Mouse (Mus musculus): ENCODE measurements around the gene Maip1. TPM values are rescaled to one million over a fixed set of nuclear protein-coding genes. Genes with fewer than 3 reads are reported as not detected.

Gene Maip1
- polyA plus RNA-seq, 1 experiment from 2014 or later: 24.7 TPM

GRCm38 (mm10) chr1:57436408-57436807, 30.3 kb downstream of the Maip1 start:
- Histone ChIP-seq H3K9ac (ENCODE audit: low read depth, low read length) (0 out of 2 replicates have a peak overlapping the region, but pooled peaks have one; percentile 36), H3K4me1 (replicated peaks; ENCODE audit: insufficient read depth, low read length) (no peaks in the 10 kb centered on the region; the same call in 1 of the 2 replicates), H3K9me3 (replicated peaks; ENCODE audit: low read length) (no peaks in the 10 kb centered on the region), H3K4me2 (ENCODE audit: low read length) (peak overlapping the region; percentile 53), H3K27ac (peak overlapping the region; percentile 72), H3K27me3 (ENCODE audit: insufficient read depth, low read length) (no peaks in the 10 kb centered on the region), H3K36me3 (ENCODE audit: insufficient read depth, low read length) (no peaks in the 10 kb centered on the region), H3K4me3 (replicated peaks; ENCODE audit: low read depth, low read length) (peak overlapping the region; percentile 27)
- DNase-seq (ENCODE audit: low spot score) (peak; percentile 82), ATAC-seq (replicated peaks; ENCODE audit: low FRiP score, low read depth) (no peak)
- TF ChIP-seq CTCF (IDR thresholded peaks at IDR 0.05; ENCODE audit: low read depth): no peak
- WGBS: 23% methylated on average over 9 of the region's 9 CpGs

GRCm38 (mm10) chr1:57436954-57437353, 30.8 kb downstream of the Maip1 start:
- H3K4me2 ChIP-seq (ENCODE audit: low read length): peak overlapping the region; percentile 53
- no peaks in the 10 kb centered on the region for H3K36me3 ChIP-seq (ENCODE audit: insufficient read depth, low read length)
- no peaks in the 10 kb centered on the region for H3K9me3 ChIP-seq (replicated peaks; ENCODE audit: low read length)
- peak overlapping the region; percentile 72 for H3K27ac ChIP-seq
- ATAC-seq (replicated peaks; ENCODE audit: low FRiP score, low read depth) (0 out of 2 replicates have a peak, but pooled peaks have one; percentile 10), DNase-seq (ENCODE audit: low spot score) (peak; percentile 83)
- 0 out of 2 replicates have a peak overlapping the region, but pooled peaks have one; percentile 36 for H3K9ac ChIP-seq (ENCODE audit: low read depth, low read length)
- no peaks in the 10 kb centered on the region for H3K27me3 ChIP-seq (ENCODE audit: insufficient read depth, low read length)
- peak overlapping the region; percentile 27 for H3K4me3 ChIP-seq (replicated peaks; ENCODE audit: low read depth, low read length)
- H3K4me1 ChIP-seq (replicated peaks; ENCODE audit: insufficient read depth, low read length): no peaks in the 10 kb centered on the region; the same call in 1 of the 2 replicates
- no peak for TF ChIP-seq CTCF (IDR thresholded peaks at IDR 0.05; ENCODE audit: low read depth)
- WGBS: 10% methylated on average over 9 of the region's 9 CpGs

- TF ChIP-seq CTCF (IDR thresholded peaks at IDR 0.05; ENCODE audit: low read depth): no peak
- Histone ChIP-seq H3K9ac (ENCODE audit: low read depth, low read length) (no peak overlapping the region), H3K36me3 (ENCODE audit: insufficient read depth, low read length) (no peaks in the 10 kb centered on the region), H3K4me1 (replicated peaks; ENCODE audit: insufficient read depth, low read length) (no peaks in the 10 kb centered on the region; the same call in 1 of the 2 replicates), H3K27ac (no peak overlapping the region), H3K4me3 (replicated peaks; ENCODE audit: low read depth, low read length) (no peak overlapping the region), H3K4me2 (ENCODE audit: low read length) (no peak overlapping the region), H3K9me3 (replicated peaks; ENCODE audit: low read length) (no peaks in the 10 kb centered on the region), H3K27me3 (ENCODE audit: insufficient read depth, low read length) (no peaks in the 10 kb centered on the region)
- DNase-seq (ENCODE audit: low spot score): no peak
- no peak for ATAC-seq (replicated peaks; ENCODE audit: low FRiP score, low read depth)
- WGBS: 78% methylated on average over 6 of the region's 6 CpGs
Observed at GRCm38 (mm10) chr1:57439026-57439425, 32.9 kb downstream of the Maip1 start.

DNA sequence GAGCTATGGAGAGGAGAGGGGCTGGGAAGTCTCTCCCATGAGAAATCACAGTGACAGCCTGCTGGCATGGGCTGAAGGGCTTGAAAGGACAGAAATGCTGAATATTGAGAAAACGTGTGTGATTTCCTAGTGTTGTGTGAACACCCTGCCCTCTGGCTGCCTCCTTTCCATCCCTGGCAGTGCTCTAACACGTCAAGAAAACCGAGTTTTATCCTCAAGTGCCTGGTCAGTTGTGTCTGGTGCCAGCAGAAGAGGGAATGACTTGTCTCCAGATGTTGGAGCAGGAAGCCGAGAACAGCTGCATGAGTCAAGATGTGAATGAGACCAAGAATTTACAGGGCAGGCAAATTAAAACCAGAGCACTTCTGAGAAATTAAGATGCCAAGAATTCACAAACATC, 34.6 kb downstream of the Maip1 start:
- Histone ChIP-seq H3K4me1 (replicated peaks; ENCODE audit: insufficient read depth, low read length) (no peaks in the 10 kb centered on the region; the same call in 1 of the 2 replicates), H3K27me3 (ENCODE audit: insufficient read depth, low read length) (no peaks in the 10 kb centered on the region), H3K36me3 (ENCODE audit: insufficient read depth, low read length) (no peaks in the 10 kb centered on the region), H3K9me3 (replicated peaks; ENCODE audit: low read length) (no peaks in the 10 kb centered on the region), H3K27ac (no peak overlapping the region), H3K4me2 (ENCODE audit: low read length) (no peak overlapping the region), H3K4me3 (replicated peaks; ENCODE audit: low read depth, low read length) (no peak overlapping the region), H3K9ac (ENCODE audit: low read depth, low read length) (no peak overlapping the region)
- 55% methylated on average over 4 of the region's 4 CpGs for WGBS
- no peak for TF ChIP-seq CTCF (IDR thresholded peaks at IDR 0.05; ENCODE audit: low read depth)
- DNase-seq (ENCODE audit: low spot score) (no peak), ATAC-seq (replicated peaks; ENCODE audit: low FRiP score, low read depth) (no peak)

DNA sequence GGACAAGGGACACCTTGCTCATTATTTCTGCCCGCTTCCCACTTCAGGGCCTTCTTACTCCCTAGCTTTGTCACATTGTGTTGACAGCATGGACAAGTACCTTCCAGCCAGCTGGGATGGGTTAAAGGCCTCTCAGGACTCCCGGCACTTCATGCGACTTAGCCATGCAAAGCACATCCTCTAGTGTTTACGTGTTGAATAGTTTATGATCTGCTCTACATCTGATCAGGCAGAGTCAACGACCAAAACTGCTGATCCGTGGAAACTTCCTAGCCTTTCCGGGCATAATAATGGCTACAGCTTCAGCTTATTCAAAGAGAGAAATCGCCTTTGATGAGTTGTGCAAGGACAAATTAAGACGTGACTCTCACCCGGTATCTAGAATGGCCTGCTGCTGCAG, 39.6 kb downstream of the Maip1 start:
- H3K27me3 ChIP-seq (ENCODE audit: insufficient read depth, low read length): no peaks in the 10 kb centered on the region
- DNase-seq (ENCODE audit: low spot score) (peak; percentile 57), ATAC-seq (replicated peaks; ENCODE audit: low FRiP score, low read depth) (peak; percentile 81; the same call in 1 of the 2 replicates)
- no peaks in the 10 kb centered on the region for H3K9me3 ChIP-seq (replicated peaks; ENCODE audit: low read length)
- no peaks in the 10 kb centered on the region for H3K36me3 ChIP-seq (ENCODE audit: insufficient read depth, low read length)
- WGBS: 31% methylated on average over 10 of the region's 10 CpGs
- no peak overlapping the region for H3K9ac ChIP-seq (ENCODE audit: low read depth, low read length)
- H3K4me3 ChIP-seq (replicated peaks; ENCODE audit: low read depth, low read length): no peak overlapping the region
- TF ChIP-seq CTCF (IDR thresholded peaks at IDR 0.05; ENCODE audit: low read depth): no peak
- H3K4me1 ChIP-seq (replicated peaks; ENCODE audit: insufficient read depth, low read length): no peaks in the 10 kb centered on the region
- H3K4me2 ChIP-seq (ENCODE audit: low read length): no peak overlapping the region
- H3K27ac ChIP-seq: no peak overlapping the region

GRCm38 (mm10) chr1:57450241-57450640, 44.1 kb downstream of the Maip1 start:
- no peak for DNase-seq (ENCODE audit: low spot score)
- no peaks in the 10 kb centered on the region for H3K9me3 ChIP-seq (replicated peaks; ENCODE audit: low read length)
- no peaks in the 10 kb centered on the region for H3K4me1 ChIP-seq (replicated peaks; ENCODE audit: insufficient read depth, low read length)
- H3K9ac ChIP-seq (ENCODE audit: low read depth, low read length): no peak overlapping the region
- H3K27ac ChIP-seq: no peak overlapping the region
- H3K4me2 ChIP-seq (ENCODE audit: low read length): no peak overlapping the region
- WGBS: 91% methylated on average over 1 of the region's 1 CpGs
- no peak for ATAC-seq (replicated peaks; ENCODE audit: low FRiP score, low read depth)
- no peaks in the 10 kb centered on the region for H3K36me3 ChIP-seq (ENCODE audit: insufficient read depth, low read length)
- no peak overlapping the region for H3K4me3 ChIP-seq (replicated peaks; ENCODE audit: low read depth, low read length)
- H3K27me3 ChIP-seq (ENCODE audit: insufficient read depth, low read length): no peaks in the 10 kb centered on the region
- TF ChIP-seq CTCF (IDR thresholded peaks at IDR 0.05; ENCODE audit: low read depth): no peak
